Mouse (Mus musculus): Measurements from ENCODE around the gene Mpdz. TPM values are rescaled to one million over a fixed set of nuclear protein-coding genes. Genes with fewer than 3 reads are reported as not detected.

The Mpdz gene
- 10.7 and 11.2 TPM in 2 replicates for polyA plus RNA-seq (2015; fragmentation: Nextera tagmentation; extraction: Ambion mirVana)

- peak within 1 kb of the TSS; percentile 84 for H3K4me2 ChIP-seq
- H3K36me3 ChIP-seq, result no peaks in the 10 kb centered on the region
- H3K4me3 ChIP-seq (replicated peaks), result peak within 1 kb of the TSS; percentile 92
- H3K27me3 ChIP-seq (replicated peaks), result 0 out of 2 replicates have a peak, but pooled peaks cover 6% of the 10 kb centered on the region
- ATAC-seq (ENCODE audit: low FRiP score), result peak; percentile 96
- H3K9ac ChIP-seq (replicated peaks), result peak within 1 kb of the TSS; percentile 81
- H3K9me3 ChIP-seq (replicated peaks), result no peaks in the 10 kb centered on the region
- peak within 1 kb of the TSS; percentile 79 for H3K27ac ChIP-seq (replicated peaks)
- WGBS, result under 1% methylated on average over 90 of the region's 97 CpGs
- peaks cover 5% of the 10 kb centered on the region for H3K4me1 ChIP-seq
Observed at GRCm38 (mm10) chr4:81442078-81442981, at the start of gene Mpdz. Mpdz (minus strand) TSS chr4:81442815.

GRCm38 (mm10) chr4:81490556-81490955, 47.9 kb upstream of the Mpdz start:
- H3K9ac ChIP-seq (replicated peaks), result no peak overlapping the region
- no peak overlapping the region for H3K4me3 ChIP-seq (replicated peaks)
- H3K27me3 ChIP-seq (replicated peaks), result no peaks in the 10 kb centered on the region
- no peaks in the 10 kb centered on the region for H3K4me1 ChIP-seq
- H3K9me3 ChIP-seq (replicated peaks), result no peaks in the 10 kb centered on the region
- H3K36me3 ChIP-seq, result no peaks in the 10 kb centered on the region
- no peak for ATAC-seq (ENCODE audit: low FRiP score)
- no peak overlapping the region for H3K27ac ChIP-seq (replicated peaks)
- H3K4me2 ChIP-seq, result no peak overlapping the region
- WGBS, result 84% methylated on average over 2 of the region's 2 CpGs

- Histone ChIP-seq H3K4me2 (no peak overlapping the region), H3K9ac (replicated peaks) (no peak overlapping the region), H3K27me3 (replicated peaks) (no peaks in the 10 kb centered on the region), H3K36me3 (no peaks in the 10 kb centered on the region), H3K9me3 (replicated peaks) (no peaks in the 10 kb centered on the region), H3K4me3 (replicated peaks) (no peak overlapping the region), H3K4me1 (peaks cover 2% of the 10 kb centered on the region; the same call in 1 of the 2 replicates), H3K27ac (replicated peaks) (no peak overlapping the region)
- no peak for ATAC-seq (ENCODE audit: low FRiP score)
- WGBS, result 78% methylated on average over 7 of the region's 7 CpGs
Observed at GRCm38 (mm10) chr4:81484603-81485002, 42.0 kb upstream of the Mpdz start.

DNA sequence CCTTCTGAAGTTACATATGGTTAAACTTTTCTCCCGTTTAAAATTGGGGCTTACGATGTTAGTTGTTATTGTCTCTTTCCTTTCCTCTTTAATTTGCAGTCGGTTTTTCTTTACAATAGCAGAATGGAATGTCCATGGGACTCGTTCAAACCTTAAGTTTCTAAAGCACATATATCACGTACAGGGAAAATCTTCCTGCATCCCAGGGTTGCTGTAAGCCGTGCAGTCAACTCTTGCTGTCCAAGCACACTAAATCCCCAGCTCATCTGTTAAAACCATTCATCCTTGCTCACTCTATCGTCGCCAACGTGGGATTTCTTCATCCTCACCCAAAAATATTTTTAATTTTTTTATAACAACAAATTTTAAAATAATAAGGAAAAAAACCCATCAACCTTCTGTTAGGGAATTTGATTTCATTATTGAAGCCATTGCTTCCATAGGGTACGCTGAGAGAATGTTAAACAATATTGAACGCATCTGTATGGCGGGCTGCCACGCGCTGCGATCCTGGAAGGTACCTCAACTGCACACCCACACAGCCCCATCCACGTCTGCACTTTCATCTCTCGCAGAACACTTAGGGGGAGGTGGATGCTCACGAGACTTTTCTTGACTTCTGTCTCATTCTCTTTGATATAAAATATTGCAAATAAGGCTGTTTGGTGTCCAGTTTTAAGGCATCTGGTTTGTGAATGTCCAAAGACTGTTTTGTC, 41.4 kb upstream of the Mpdz start:
- no peak overlapping the region for H3K4me3 ChIP-seq (replicated peaks)
- no peaks in the 10 kb centered on the region for H3K9me3 ChIP-seq (replicated peaks)
- no peak overlapping the region for H3K4me2 ChIP-seq
- H3K4me1 ChIP-seq, result peaks cover 2% of the 10 kb centered on the region; the same call in 1 of the 2 replicates
- 70% methylated on average over 18 of the region's 18 CpGs for WGBS
- ATAC-seq (ENCODE audit: low FRiP score), result no peak
- no peak overlapping the region for H3K27ac ChIP-seq (replicated peaks)
- no peaks in the 10 kb centered on the region for H3K36me3 ChIP-seq
- H3K27me3 ChIP-seq (replicated peaks), result no peaks in the 10 kb centered on the region
- H3K9ac ChIP-seq (replicated peaks), result no peak overlapping the region

DNA sequence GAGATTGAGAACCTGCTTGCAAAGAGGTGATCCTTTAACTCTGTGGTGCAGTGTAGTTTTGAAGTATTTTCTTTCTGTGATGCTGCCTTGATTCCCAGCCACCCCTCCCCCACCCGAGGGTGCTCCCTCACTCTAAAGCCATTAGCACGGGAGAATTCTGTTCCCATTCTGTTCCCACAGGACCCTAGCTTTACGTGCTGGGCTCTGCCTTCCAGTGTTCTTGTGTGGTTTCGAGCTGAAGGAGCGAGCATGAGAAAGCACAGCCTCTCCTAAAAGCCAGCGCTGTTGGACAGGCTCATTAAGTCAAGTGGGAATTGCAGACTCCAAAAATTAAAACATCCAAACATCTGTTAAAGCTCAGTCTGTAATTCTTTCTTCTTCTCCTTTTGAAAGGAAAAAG, 40.5 kb upstream of the Mpdz start:
- no peaks in the 10 kb centered on the region for H3K27me3 ChIP-seq (replicated peaks)
- WGBS, result 12% methylated on average over 6 of the region's 6 CpGs
- H3K4me1 ChIP-seq, result peaks cover 2% of the 10 kb centered on the region; the same call in 1 of the 2 replicates
- no peaks in the 10 kb centered on the region for H3K36me3 ChIP-seq
- no peak overlapping the region for H3K4me3 ChIP-seq (replicated peaks)
- no peak overlapping the region for H3K27ac ChIP-seq (replicated peaks)
- no peak overlapping the region for H3K4me2 ChIP-seq
- H3K9ac ChIP-seq (replicated peaks), result no peak overlapping the region
- ATAC-seq (ENCODE audit: low FRiP score), result no peak
- H3K9me3 ChIP-seq (replicated peaks), result no peaks in the 10 kb centered on the region

GRCm38 (mm10) chr4:81466821-81467220, 24.2 kb upstream of the Mpdz start:
- H3K4me3 ChIP-seq (replicated peaks), result no peak overlapping the region
- no peaks in the 10 kb centered on the region for H3K4me1 ChIP-seq
- no peak for ATAC-seq (ENCODE audit: low FRiP score)
- H3K36me3 ChIP-seq, result no peaks in the 10 kb centered on the region
- H3K4me2 ChIP-seq, result no peak overlapping the region
- H3K27ac ChIP-seq (replicated peaks), result no peak overlapping the region
- no peaks in the 10 kb centered on the region for H3K9me3 ChIP-seq (replicated peaks)
- WGBS, result 86% methylated on average over 4 of the region's 4 CpGs
- no peaks in the 10 kb centered on the region for H3K27me3 ChIP-seq (replicated peaks)
- no peak overlapping the region for H3K9ac ChIP-seq (replicated peaks)

- no peaks in the 10 kb centered on the region for H3K9me3 ChIP-seq (replicated peaks)
- H3K27ac ChIP-seq (replicated peaks), result no peak overlapping the region
- H3K4me3 ChIP-seq (replicated peaks), result no peak overlapping the region
- no peak overlapping the region for H3K9ac ChIP-seq (replicated peaks)
- no peaks in the 10 kb centered on the region for H3K27me3 ChIP-seq (replicated peaks)
- no peak overlapping the region for H3K4me2 ChIP-seq
- no peaks in the 10 kb centered on the region for H3K4me1 ChIP-seq
- no peaks in the 10 kb centered on the region for H3K36me3 ChIP-seq
- 88% methylated on average over 3 of the region's 3 CpGs for WGBS
- ATAC-seq (ENCODE audit: low FRiP score), result no peak
Observed at GRCm38 (mm10) chr4:81465172-81465571, 22.6 kb upstream of the Mpdz start.

GRCm38 (mm10) chr4:81462253-81462652, 19.6 kb upstream of the Mpdz start:
- Histone ChIP-seq H3K9ac (replicated peaks) (no peak overlapping the region), H3K4me1 (no peaks in the 10 kb centered on the region), H3K27ac (replicated peaks) (no peak overlapping the region), H3K4me3 (replicated peaks) (no peak overlapping the region), H3K36me3 (no peaks in the 10 kb centered on the region), H3K9me3 (replicated peaks) (no peaks in the 10 kb centered on the region), H3K27me3 (replicated peaks) (no peaks in the 10 kb centered on the region), H3K4me2 (no peak overlapping the region)
- no peak for ATAC-seq (ENCODE audit: low FRiP score)
- WGBS, result 70% methylated on average over 4 of the region's 4 CpGs

DNA sequence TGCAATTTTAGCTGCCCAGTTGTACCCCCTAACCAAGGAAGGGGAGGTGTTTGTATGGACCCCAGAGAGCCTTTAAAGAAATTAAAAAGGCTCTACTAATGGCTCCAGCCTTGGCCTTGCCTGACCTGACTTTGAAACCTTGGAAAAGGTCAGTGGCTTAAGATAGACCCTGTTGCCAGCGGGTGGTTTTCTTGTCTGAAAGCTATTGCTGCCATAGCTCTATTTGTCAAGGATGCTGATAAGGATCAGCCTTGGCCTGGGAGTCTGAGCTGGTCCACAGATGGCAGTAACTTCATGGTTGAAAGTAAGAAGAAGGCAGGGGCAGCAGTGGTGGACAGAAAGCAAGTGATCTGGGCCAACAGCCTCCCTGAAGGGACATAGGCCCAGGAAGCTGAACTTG, 16.3 kb upstream of the Mpdz start:
- Histone ChIP-seq H3K27me3 (replicated peaks) (no peaks in the 10 kb centered on the region), H3K36me3 (no peaks in the 10 kb centered on the region), H3K4me2 (no peak overlapping the region), H3K27ac (replicated peaks) (no peak overlapping the region), H3K4me3 (replicated peaks) (no peak overlapping the region), H3K9me3 (replicated peaks) (no peaks in the 10 kb centered on the region), H3K4me1 (no peaks in the 10 kb centered on the region), H3K9ac (replicated peaks) (no peak overlapping the region)
- WGBS, result 92% methylated on average over 1 of the region's 1 CpGs
- ATAC-seq (ENCODE audit: low FRiP score), result no peak

DNA sequence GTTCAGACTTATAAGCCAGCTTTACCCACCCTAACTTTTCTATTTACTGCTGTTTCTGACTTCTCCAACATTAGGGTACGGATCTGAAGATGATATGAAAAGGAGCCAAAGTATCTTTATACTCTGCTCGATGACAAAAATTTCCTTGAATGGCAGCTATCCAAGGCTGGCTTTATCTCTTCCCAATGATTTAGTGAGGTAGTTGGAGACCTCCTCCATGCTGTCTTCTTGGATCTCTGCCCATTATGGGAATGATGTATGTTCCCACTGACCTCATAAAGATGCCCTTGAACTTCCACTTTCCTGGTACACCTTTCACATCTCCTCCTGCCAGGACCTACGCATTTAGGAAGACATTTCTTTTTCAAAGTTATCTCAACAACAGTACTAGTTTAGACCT, 11.2 kb upstream of the Mpdz start:
- no peak for ATAC-seq (ENCODE audit: low FRiP score)
- H3K36me3 ChIP-seq, result no peaks in the 10 kb centered on the region
- 81% methylated on average over 3 of the region's 3 CpGs for WGBS

DNA sequence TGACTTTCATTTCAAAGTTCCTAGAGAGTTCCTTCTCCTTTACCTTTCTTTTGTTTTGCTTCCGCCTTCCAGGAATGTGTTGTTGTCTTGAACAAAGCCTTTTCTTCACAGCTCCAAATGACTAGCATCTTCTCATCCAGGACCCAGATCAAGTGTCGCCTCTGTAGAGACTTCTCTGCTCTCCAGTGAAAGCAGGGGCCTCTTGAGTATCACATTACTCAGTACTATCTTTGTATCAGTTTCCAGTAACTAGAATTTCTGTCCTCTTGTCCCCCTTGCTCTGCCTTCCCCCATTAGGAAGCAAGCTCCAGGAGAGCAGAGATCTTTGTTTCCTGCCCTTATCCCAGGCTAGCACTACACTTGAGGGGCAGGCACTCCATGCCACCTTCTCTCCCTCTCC, 9.6 kb upstream of the Mpdz start:
- Histone ChIP-seq H3K4me1 (no peaks in the 10 kb centered on the region), H3K4me3 (replicated peaks) (no peak overlapping the region), H3K27me3 (replicated peaks) (no peaks in the 10 kb centered on the region), H3K27ac (replicated peaks) (no peak overlapping the region), H3K4me2 (no peak overlapping the region), H3K9ac (replicated peaks) (no peak overlapping the region), H3K36me3 (no peaks in the 10 kb centered on the region), H3K9me3 (replicated peaks) (no peaks in the 10 kb centered on the region)
- WGBS, result 45% methylated on average over 2 of the region's 2 CpGs
- ATAC-seq (ENCODE audit: low FRiP score), result no peak

More for the DNA sequence above, 11.2 kb upstream of the Mpdz start:
- Histone ChIP-seq H3K9ac (replicated peaks) (no peak overlapping the region), H3K9me3 (replicated peaks) (no peaks in the 10 kb centered on the region), H3K4me1 (no peaks in the 10 kb centered on the region), H3K4me3 (replicated peaks) (no peak overlapping the region), H3K27me3 (replicated peaks) (no peaks in the 10 kb centered on the region), H3K27ac (replicated peaks) (no peak overlapping the region), H3K4me2 (no peak overlapping the region)

DNA sequence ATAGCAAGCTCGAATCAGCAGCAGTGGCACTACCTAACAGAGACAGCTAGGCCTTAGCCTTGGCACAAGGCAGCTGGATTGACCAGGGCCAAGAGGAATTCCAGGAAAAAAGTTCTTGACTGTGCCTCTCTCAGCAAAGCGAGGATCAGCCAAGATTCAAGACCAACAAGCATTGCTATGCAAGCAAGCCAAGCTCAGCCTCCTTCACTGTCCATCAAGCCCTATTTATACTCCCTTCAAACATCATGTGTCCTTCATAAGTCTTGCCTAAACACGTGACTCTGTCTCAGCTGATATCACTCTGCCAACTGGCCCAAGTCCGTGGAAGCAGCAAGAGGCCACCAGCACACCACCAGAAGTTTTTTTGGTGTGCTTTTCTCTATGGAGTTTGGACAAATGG, 6.8 kb upstream of the Mpdz start:
- H3K4me3 ChIP-seq (replicated peaks), result no peak overlapping the region
- H3K9me3 ChIP-seq (replicated peaks), result no peaks in the 10 kb centered on the region
- no peak overlapping the region for H3K9ac ChIP-seq (replicated peaks)
- no peak for ATAC-seq (ENCODE audit: low FRiP score)
- no peak overlapping the region for H3K4me2 ChIP-seq
- 91% methylated on average over 4 of the region's 4 CpGs for WGBS
- no peaks in the 10 kb centered on the region for H3K4me1 ChIP-seq
- no peaks in the 10 kb centered on the region for H3K36me3 ChIP-seq
- H3K27ac ChIP-seq (replicated peaks), result no peak overlapping the region
- 0 out of 2 replicates have a peak, but pooled peaks cover under 1% of the 10 kb centered on the region for H3K27me3 ChIP-seq (replicated peaks)
